Mouse (Mus musculus): ENCODE measurements around the gene Miga1. TPM values are rescaled to one million over a fixed set of nuclear protein-coding genes. Genes with fewer than 3 reads are reported as not detected.

Gene Miga1
- total RNA-seq (2021) = 10 to 100 TPM; 74.5 to 78.2 TPM
- long read RNA-seq, experiment 1, full-length matches to known transcripts = 32 of 46 reads
- long read RNA-seq, experiment 1, partial matches to known transcripts = 1 of 46 reads
- long read RNA-seq, experiment 1, other reads (novel, unspliced or antisense) = 13 of 46 reads
- long read RNA-seq, experiment 2, full-length matches to known transcripts = 42 of 61 reads
- long read RNA-seq, experiment 2, partial matches to known transcripts = 11 of 61 reads
- long read RNA-seq, experiment 2, other reads (novel, unspliced or antisense) = 8 of 61 reads

DNA sequence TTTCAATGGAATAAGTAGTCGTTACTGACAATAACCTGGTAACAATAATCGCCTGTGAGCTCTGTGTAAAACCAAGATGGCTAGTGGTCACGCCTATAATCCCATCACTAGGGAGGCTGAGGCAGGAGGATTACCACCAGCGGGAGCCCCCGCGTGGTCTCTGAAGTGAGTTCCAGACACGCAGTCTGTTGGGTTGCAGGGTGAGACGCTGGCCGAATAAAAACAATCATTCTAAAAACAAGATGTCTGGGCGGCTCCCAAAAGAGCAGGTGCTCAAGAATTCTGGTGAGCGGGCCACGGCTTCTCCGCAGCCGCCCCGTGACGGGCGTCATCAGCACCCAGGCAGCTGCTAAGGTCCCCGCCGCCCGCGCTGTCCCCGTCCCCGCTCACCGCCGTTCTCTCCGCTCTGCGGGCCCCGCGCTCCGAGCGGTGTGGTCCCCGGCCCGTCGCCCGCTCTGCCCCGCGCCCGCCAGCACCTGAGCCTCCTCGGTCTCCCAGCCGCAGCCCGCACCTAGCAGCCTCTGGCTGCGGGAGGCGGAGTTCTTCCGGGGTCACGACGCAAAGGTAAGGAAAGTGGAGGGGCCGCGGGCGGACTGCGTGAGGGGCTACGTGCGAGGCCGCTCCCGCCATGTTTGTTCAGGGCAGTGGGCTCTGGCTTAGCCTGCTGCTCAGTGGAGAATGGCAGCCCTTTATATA is at the start of gene Miga1:
Miga1 (minus strand) TSS at position 546 of the 696 bp plus-strand sequence.
- Histone ChIP-seq H3K4me3 (peak within 1 kb of the TSS; percentile 86), H3K27ac (peak within 1 kb of the TSS; percentile 81)
- no peak for TF ChIP-seq CTCF (conservative IDR thresholded peaks at IDR 0.05)
- DNase-seq (ENCODE audit: low spot score in 2 of 2) = peak; percentile 84

DNA sequence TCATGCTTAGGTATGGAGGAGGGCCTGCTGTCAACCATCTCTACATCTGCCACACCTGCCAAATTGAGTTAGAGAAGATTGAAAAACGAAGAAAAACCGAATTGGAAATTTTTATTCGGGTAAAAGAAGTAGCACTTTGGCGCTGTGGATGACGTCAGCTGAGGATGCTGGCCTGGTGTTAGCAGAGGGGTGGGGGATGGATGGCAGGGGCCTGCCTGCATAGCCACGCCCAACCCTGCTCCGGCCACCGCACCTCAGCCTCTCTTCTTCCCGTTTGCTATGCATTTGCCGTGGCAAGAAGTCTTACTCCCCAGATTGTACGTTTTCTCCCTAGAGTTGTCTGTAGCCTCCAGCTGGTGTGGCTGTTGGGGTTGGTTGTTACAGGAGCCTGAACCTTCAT is 43.9 kb upstream of the Miga1 start:
- TF ChIP-seq CTCF (conservative IDR thresholded peaks at IDR 0.05) = no peak
- no peak overlapping the region for H3K4me3 ChIP-seq
- no peak overlapping the region for H3K27ac ChIP-seq
- DNase-seq (ENCODE audit: low spot score in 2 of 2) = no peak

DNA sequence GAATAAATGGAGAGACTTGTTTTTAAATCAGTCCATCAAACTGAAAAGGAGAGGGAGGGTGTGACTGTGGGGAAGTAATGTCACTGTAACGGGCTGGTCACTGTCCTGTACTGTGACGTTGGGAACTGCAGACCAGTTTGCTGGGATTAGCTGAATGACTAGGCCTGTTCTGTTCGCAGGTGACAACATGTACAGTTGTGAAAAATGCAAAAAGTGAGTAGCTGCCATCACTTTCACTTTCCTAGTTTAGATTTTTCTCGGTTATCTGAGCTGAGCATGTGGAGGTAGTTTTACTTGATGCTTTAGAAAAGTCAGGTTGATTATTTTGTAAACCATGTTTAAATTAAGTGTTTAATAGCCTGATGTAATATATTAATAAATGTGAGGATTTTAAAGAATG is 35.9 kb upstream of the Miga1 start:
- H3K4me3 ChIP-seq = no peak overlapping the region
- no peak for DNase-seq (ENCODE audit: low spot score in 2 of 2)
- H3K27ac ChIP-seq = no peak overlapping the region
- no peak for TF ChIP-seq CTCF (conservative IDR thresholded peaks at IDR 0.05)

DNA sequence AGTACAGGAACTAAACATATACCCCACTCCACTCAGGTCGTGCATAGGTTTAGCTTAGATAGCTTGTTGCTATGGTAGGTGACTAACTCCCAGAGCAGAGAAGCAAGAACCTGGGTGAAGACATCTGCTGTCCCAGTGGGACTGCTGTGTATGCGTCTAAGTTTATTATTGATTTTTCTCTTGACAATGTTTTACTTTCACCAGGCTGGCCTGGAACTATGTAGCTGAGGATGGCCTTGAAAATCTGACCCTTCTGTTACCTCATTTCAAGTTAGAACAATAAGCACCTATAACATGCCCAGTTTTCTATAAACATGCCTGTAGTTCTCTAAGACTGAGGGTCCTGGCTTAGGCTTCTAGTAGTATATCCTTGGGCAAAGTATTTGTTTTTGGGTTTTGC is 24.0 kb upstream of the Miga1 start:
- no peak for DNase-seq (ENCODE audit: low spot score in 2 of 2)
- no peak overlapping the region for H3K4me3 ChIP-seq
- no peak for TF ChIP-seq CTCF (conservative IDR thresholded peaks at IDR 0.05)
- H3K27ac ChIP-seq = no peak overlapping the region

DNA sequence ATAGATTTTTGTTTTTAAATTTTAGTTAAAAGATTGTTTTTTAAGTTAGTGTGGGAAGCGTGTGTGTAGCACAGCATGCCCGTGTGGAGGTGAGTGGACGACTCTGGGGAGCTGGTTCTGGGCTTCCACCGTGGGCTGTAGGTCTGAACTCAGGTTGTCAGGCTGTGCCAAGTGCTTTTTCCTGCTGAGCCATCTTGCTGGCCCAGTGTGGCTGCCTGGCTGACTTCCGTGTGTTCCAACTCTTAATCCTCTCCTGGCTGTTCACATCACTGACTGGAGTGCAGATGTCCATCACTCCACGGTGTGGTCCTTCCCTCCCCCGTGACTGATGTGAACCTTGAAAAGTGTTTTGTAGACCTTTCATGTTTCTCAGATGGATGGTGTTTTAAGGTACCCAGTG is 18.9 kb upstream of the Miga1 start:
- TF ChIP-seq CTCF (conservative IDR thresholded peaks at IDR 0.05) = no peak
- Histone ChIP-seq H3K27ac (no peak overlapping the region), H3K4me3 (no peak overlapping the region)
- DNase-seq (ENCODE audit: low spot score in 2 of 2) = no peak

DNA sequence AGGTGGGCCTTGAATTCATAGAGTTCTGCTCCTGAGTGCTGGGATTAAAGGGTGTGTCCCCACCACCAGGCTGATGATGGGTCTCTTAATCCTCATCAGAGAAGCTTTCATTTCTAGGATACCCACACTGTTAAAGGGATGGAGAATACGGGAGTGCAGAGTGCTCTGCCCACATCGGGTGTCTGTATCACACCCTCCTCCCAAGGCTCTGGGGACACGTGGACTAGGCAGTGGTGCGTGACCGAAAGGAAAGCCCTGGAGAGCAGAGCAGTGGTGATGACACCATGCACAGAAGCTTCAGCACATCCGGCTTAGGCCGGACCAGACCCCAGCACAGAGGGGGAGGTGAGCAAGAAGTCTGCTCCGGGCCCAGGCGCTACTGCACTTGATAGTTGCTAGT is 16.5 kb upstream of the Miga1 start:
- TF ChIP-seq CTCF (conservative IDR thresholded peaks at IDR 0.05) = no peak
- Histone ChIP-seq H3K27ac (no peak overlapping the region), H3K4me3 (no peak overlapping the region)
- DNase-seq (ENCODE audit: low spot score in 2 of 2) = no peak

DNA sequence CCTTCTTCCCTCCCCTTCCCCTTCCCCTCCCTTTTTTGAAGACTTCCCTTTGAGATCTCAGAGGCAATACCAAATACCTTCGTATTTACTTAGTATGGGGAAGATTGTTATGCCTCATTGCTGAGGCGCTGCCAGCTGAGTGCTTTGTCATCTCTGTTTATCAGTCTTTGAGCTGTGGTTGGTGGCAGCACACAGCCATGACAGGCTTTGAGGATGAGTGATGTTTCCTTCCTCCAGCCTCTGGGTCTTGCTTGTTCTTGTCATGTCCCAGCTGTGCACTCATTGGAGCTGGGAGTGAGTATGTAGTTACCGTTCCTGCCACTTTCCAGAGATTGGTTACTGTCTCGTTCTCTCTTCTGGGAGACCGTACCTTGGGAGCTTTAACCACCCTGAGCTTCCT is 15.2 kb upstream of the Miga1 start:
- Histone ChIP-seq H3K27ac (no peak overlapping the region), H3K4me3 (no peak overlapping the region)
- TF ChIP-seq CTCF (conservative IDR thresholded peaks at IDR 0.05) = no peak
- DNase-seq (ENCODE audit: low spot score in 2 of 2) = no peak

DNA sequence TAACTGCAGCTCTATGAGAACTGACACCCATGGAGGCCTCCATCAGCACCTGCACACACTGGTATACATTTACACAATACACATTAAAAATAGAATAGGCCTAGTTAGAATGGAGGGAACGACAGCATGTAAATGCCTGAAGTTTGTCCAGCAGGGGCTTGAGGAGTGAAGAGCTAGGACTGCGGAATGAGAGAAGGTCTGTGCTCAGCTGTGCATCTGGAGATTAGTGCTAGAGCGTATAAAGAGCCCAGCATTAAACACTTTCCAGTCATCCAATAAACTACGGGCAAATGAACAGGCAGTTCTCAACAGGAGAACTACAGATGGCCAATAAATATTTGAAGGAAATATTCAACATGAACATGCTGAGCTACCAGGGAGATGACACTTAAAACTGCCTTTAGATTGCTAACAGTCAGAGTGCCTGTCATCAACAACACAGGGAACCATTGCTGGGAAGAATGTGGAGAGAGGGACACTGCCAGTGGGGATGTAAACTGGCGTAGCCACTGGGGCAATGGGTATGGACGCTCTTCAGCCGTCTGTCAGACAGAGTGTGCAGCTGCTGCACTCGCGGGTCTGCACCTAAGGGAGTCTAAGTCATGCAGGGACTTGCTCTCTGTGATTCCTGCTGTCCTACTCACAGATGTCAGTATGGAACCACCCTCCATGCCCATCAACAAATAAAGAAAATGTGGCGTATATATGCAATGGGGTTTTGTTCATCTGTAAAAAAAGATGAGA is 13.4 kb upstream of the Miga1 start:
- 0 out of 2 replicates have a peak, but pooled peaks have one; percentile 12 for TF ChIP-seq CTCF (conservative IDR thresholded peaks at IDR 0.05)
- Histone ChIP-seq H3K27ac (peak overlapping the region; percentile 59), H3K4me3 (no peak overlapping the region)
- peak in 1 of 2 experiments; percentile 13 for DNase-seq (ENCODE audit: low spot score in 2 of 2)

DNA sequence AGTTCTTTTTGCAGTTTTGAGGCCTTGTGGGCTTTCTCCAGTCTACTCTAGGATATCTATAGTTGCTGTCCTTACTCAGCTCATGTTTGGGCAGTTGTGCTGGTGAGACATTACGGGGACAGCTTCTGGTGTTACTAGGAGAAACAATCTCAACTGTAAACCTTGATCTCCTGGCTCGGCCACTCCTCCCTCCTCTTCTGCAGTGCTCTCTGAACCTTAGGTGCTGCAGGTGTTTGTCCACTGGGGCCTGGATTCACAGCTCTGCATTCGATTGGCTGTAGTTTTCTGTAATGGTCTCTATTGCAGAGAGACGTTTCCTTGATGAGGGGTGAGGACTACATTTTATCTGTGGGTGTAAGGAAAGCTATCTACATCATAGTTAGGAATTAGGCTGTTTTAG is 12.1 kb upstream of the Miga1 start:
- Histone ChIP-seq H3K4me3 (no peak overlapping the region), H3K27ac (no peak overlapping the region)
- no peak for DNase-seq (ENCODE audit: low spot score in 2 of 2)
- no peak for TF ChIP-seq CTCF (conservative IDR thresholded peaks at IDR 0.05)

DNA sequence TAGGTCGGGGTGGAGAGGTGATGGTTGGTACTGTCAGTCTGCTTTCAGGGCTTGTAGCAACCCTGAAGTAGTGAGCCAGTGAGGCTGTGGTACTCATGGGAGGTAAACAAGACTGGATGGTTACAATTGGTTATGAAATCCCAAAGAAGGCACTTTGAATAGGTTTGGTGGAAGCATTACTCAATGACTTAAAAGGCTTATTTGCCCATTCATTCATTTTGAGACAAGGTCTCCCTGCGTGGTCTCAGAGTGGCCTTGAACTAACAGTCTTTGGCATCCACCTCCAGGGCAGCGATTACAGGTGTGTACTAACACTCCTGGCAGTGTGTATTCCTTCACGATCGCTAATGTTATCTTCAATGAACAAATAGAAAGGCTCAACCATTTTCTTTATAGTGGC is 10.8 kb upstream of the Miga1 start:
- H3K27ac ChIP-seq = no peak overlapping the region
- H3K4me3 ChIP-seq = no peak overlapping the region
- no peak for TF ChIP-seq CTCF (conservative IDR thresholded peaks at IDR 0.05)
- DNase-seq (ENCODE audit: low spot score in 2 of 2) = no peak

DNA sequence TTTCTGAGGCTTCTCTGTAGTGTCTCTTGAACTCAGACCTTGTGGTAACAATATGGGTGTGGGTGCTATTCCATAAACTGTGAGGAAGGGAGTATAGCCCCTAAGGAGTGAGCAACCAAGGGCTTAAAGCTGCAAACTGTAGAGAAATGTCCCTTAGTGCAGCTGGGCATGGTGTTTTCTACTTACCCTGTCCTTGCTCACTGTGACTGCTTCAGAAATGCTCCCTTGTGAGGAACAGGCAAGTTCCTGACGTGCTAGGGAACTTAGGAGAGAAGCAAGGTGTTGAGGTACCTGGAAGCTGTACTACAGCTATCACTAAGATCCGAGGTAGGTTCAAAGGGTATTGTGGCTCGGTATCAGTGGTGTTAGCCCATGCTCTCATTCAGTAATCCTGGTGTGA is 10.2 kb upstream of the Miga1 start:
- no peak for TF ChIP-seq CTCF (conservative IDR thresholded peaks at IDR 0.05)
- no peak overlapping the region for H3K27ac ChIP-seq
- no peak for DNase-seq (ENCODE audit: low spot score in 2 of 2)

DNA sequence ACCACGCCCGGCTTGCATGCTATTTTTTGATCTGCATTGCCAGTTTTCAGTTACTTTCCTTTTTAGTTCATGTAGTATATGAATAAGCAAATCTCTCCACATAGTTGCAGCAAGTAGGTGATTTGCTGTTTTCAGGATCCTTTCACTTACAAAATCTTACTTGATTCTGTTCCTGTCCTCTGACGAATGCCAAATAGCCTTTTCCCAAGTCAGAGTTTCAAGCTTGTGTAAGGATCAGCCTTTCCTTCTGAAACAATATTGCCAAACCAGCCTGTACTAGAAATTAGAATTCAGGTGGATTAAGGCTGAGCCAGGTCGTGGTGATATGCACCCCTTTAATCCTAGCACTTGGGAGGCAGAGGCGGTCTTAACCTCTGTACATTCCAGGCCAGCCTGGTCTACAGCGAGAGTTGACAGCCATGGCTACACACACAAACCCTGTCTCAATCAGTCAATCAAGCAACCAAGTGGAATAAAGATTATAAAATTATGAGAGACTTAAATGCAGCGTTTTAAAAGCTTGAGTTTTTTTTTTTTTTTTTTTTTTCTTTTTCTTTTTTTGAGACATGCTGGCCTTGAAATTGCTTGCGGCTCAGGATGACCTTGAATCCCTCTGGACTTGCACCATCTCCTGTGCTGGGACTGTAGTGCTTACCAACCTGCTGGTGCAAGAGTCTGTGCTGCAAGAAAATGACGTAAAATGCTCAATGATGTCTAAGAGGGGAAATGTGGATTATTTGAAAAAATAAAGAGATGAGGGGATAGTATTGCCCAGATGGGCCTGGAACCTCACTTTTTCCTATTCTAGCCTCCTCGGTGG is 8.0 kb upstream of the Miga1 start:
- Histone ChIP-seq H3K27ac (no peak overlapping the region), H3K4me3 (no peak overlapping the region; the same call in 1 of the 2 replicates)
- no peak for DNase-seq (ENCODE audit: low spot score in 2 of 2)
- TF ChIP-seq CTCF (conservative IDR thresholded peaks at IDR 0.05) = no peak

More for the DNA sequence above, 10.2 kb upstream of the Miga1 start:
- H3K4me3 ChIP-seq = no peak overlapping the region
